Mouse (Mus musculus) brain, embryonic 14.5 days (tissue): ENCODE results near the gene Esrp2. TPM values are rescaled to one million over a fixed set of nuclear protein-coding genes. Genes with fewer than 3 reads are reported as not detected.

Source experiments
- DNase-seq: peaks from one replicate; pipeline ENCODE4 v3.0.0-alpha.2; 2011; ENCODE audit warnings: low read depth
- CTCF ChIP-seq: fragments of 200-500 bp; IDR thresholded peaks from 2 replicates; pipeline ENCODE4 v1.5.1; 2012; ENCODE audit warnings: inconsistent platforms, mild to moderate bottlenecking, moderate library complexity, borderline replicate concordance; ENCODE audit not compliant: insufficient read depth, insufficient read length; ENCODE audit errors: extremely low read depth
- POLR2A ChIP-seq: fragments of 200-500 bp; IDR thresholded peaks from 2 replicates; pipeline ENCODE4 v1.6.1; 2012; ENCODE audit warnings: mild to moderate bottlenecking, inconsistent platforms, borderline replicate concordance; ENCODE audit not compliant: poor library complexity, insufficient read depth, insufficient read length, severe bottlenecking; ENCODE audit errors: extremely low read depth
- polyA plus RNA-seq: library from polyadenylated mRNA; depleted of rRNA; stranded (reverse); fragments of >200 nt; gene quantifications from 2 replicates; pipeline ENCODE4 v1.2.3, GENCODE M21; 2012; rRNA removed

The Esrp2 gene
- polyA plus RNA-seq, 1 experiment: 1.5 TPM

GRCm38 (mm10) chr8:106106193-106106592 lies 30.6 kb downstream of the Esrp2 start:
- TF ChIP-seq POLR2A: no peak
- TF ChIP-seq CTCF: no peak
- DNase-seq: no peak

- TF ChIP-seq POLR2A (no peak), CTCF (no peak)
Measured at GRCm38 (mm10) chr8:106103888-106104287, 32.9 kb downstream of the Esrp2 start.

GRCm38 (mm10) chr8:106102321-106102720 lies 34.5 kb downstream of the Esrp2 start:
- no peak for DNase-seq
- no peak for TF ChIP-seq POLR2A
- no peak for TF ChIP-seq CTCF

More at GRCm38 (mm10) chr8:106103888-106104287, 32.9 kb downstream of the Esrp2 start:
- no peak for DNase-seq

Other genes with a start within 250 kb of the Esrp2 start
- gene Nrn1l, start 243.4 kb downstream of the Esrp2 start, polyA plus RNA-seq: 0.90 and 1.6 TPM in 2 replicates
- gene Pskh1, start 236.5 kb downstream of the Esrp2 start, polyA plus RNA-seq: 23.6 and 26.8 TPM in 2 replicates
- gene Ctrl, start 203.1 kb downstream of the Esrp2 start, polyA plus RNA-seq: 7.8 and 10.2 TPM in 2 replicates
- 51.6 and 64.8 TPM in 2 replicates for gene Psmb10, start 198.5 kb downstream of the Esrp2 start, polyA plus RNA-seq
- 2.0 and 2.3 TPM in 2 replicates for gene Lcat, start 193.6 kb downstream of the Esrp2 start, polyA plus RNA-seq
- 15.2 and 17.0 TPM in 2 replicates for gene Slc12a4, start 170.9 kb downstream of the Esrp2 start, polyA plus RNA-seq
- gene Dpep3, start 157.5 kb downstream of the Esrp2 start, polyA plus RNA-seq: not detected in 2 replicates
- 22.9 and 24.4 TPM in 2 replicates for gene Dus2, start 145.6 kb downstream of the Esrp2 start, polyA plus RNA-seq
- not detected in 2 replicates for gene Dpep2nb, start 131.0 kb downstream of the Esrp2 start, polyA plus RNA-seq
- 16.5 and 17.8 TPM in 2 replicates for gene Ddx28, start 125.1 kb downstream of the Esrp2 start, polyA plus RNA-seq
- 11.1 and 13.1 TPM in 2 replicates for gene Nfatc3, start 78.1 kb downstream of the Esrp2 start, polyA plus RNA-seq
- gene Pla2g15, start 13.4 kb upstream of the Esrp2 start, polyA plus RNA-seq: 12.7 and 16.1 TPM in 2 replicates
- gene Slc7a6, start 31.9 kb upstream of the Esrp2 start, polyA plus RNA-seq: 56.7 and 65.4 TPM in 2 replicates
- gene Slc7a6os, start 74.0 kb upstream of the Esrp2 start, polyA plus RNA-seq: 42.0 and 45.3 TPM in 2 replicates
- gene Prmt7, start 74.0 kb upstream of the Esrp2 start, polyA plus RNA-seq: 44.9 and 47.7 TPM in 2 replicates
- gene Smpd3, start 201.0 kb upstream of the Esrp2 start, polyA plus RNA-seq: 29.2 and 52.3 TPM in 2 replicates